Mouse (Mus musculus) thymus, adult 18-20 months (tissue): Measurements from ENCODE around the gene Ncam2.

Source experiments
- DNase-seq, 2 experiments: peaks; one replicate each; pipeline ENCODE4 v3.0.0; 2022; ENCODE audit warnings: mixed read lengths in 2 of 2

Ncam2 gene

DNA sequence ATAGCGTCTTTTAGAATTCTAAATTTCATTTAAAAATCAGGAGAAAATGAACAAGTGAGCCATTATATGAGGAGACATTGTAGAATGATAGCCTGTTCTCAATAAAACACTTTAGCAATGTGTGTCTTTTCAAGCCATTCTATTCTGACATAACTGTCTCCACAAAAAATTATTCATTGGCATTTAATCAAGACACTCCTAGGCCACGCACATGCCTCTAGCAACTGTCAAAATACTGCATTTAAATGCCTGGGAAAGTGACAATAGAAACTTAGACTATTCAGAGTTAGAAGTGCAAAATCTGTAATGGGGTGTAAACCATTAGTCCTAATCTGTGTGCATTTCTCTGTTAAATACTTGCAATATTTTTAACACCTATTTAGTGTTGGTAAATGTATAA lies 456.1 kb downstream of the Ncam2 start:
- DNase-seq, result no peak

DNA sequence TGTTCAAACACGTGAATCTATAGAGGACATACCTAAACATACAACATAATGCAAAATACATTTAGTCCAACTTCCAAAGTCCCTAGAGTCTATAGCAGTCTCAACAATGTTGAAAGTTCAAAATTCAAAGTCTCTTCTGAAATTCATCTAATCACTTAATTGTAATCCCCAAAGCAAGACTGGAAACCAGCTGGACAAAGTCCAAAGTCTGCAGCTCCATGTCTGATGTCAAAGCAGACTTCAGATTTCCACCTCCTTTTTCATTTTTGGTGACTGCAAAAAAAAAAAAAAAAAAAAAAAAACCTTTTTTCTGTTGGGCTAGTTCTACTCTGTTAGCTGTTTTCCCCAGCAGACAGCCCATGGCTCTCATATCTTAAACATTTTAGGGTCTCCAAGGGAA lies 473.4 kb downstream of the Ncam2 start:
- no peak for DNase-seq

DNA sequence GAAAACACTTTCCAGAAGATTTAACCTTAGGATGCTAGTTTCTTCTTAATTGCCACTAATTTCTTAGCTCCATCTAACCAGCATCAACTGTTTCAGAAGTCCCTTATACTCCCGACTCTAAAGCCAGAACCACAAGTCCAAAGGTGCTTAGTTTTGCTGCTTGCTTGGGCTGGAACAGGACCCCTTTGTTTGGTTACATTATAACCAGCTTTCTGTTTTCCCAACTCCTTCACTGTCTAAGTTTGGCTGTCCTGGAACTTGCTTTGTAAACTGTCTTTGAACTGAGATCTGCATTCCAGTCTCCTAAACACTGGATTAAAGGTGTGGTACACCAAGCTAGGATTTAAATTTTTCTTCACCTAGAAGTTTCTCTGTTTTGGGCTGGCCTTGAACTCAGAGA lies 475.0 kb downstream of the Ncam2 start:
- DNase-seq, result no peak
